Mouse (Mus musculus) bone marrow macrophage, adult 2 months (primary cell): Measurements from ENCODE around the gene Lgals2.

ENCODE experiments used
- CTCF ChIP-seq: IDR thresholded peaks from 2 replicates; pipeline ENCODE4 v1.5.1; 2012; ENCODE audit warnings: low read depth, mild to moderate bottlenecking, low read length, moderate library complexity
- POLR2A ChIP-seq: IDR thresholded peaks from 2 replicates; pipeline ENCODE4 v1.6.1; 2012; ENCODE audit warnings: mild to moderate bottlenecking, low read depth, low read length, borderline replicate concordance

- TF ChIP-seq CTCF (no peak), POLR2A (no peak)
Observed at GRCm38 (mm10) chr15:78830742-78831719, 24.3 kb downstream of the Lgals2 start.
